Mouse (Mus musculus) liver, adult 2 months (tissue): ENCODE measurements around the gene Iffo1.

Experiments
- CTCF ChIP-seq: fragments of 200-500 bp; IDR thresholded peaks from 2 replicates; pipeline ENCODE4 v1.5.1; 2011; ENCODE audit warnings: low read depth, low read length, control low read depth
- POLR2A ChIP-seq: fragments of 200-500 bp; IDR thresholded peaks from 2 replicates; pipeline ENCODE4 v1.6.1; 2011; ENCODE audit warnings: low read length, control low read depth; ENCODE audit not compliant: insufficient read depth; ENCODE audit errors: extremely low read depth

DNA sequence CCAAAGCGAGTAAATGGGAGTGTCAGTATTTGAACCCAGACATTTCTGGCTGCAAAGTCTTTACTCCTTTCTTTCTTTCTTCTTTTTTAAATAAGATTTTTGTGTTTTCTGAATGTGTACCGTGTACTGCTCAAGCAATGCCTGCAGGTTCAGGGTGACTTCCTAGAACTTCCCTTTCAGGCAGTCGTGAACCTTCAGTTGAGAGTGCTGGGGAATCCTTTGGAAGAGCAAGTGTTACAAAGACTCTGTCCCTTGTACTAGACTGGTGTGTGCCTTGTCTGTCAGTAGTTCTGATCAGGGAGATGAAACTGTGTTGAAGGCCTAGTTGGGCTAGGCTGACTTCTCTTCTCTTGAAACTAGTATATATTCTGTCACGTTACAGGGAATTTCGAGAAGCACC is 47.8 kb downstream of the Iffo1 start:
- TF ChIP-seq POLR2A (no peak), CTCF (no peak)
